Mouse (Mus musculus): ENCODE results near the gene Ripk4.

DNA sequence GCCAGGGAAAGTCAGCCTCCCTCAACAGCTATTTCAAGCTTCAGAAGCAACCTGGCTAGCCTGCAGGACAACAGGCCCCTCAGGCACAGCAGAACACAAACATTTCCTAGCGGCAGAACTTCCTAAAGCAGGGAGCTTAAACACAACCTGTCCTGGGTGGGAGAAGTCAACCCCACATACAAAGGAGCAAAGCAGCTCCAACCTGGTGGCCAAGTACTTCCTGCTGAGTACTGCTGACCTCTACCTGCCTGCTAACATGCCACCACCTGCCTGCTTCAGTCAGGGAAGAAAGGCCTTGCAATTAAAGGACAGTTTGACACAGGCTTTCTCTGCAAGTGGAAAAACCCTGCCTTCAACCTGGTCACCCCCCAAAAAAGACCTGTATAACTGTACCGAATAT, 1.8 kb downstream of the Ripk4 start:
- TF ChIP-seq CTCF (IDR thresholded peaks at IDR 0.05; ENCODE audit: low read depth, low read length) (no peak), GATA1 (IDR thresholded peaks at IDR 0.05; ENCODE audit: borderline replicate concordance, low read length) (no peak), POLR2AphosphoS5 (IDR thresholded peaks at IDR 0.05; ENCODE audit: insufficient replicate concordance, low read depth, low read length) (no peak), TAL1 (conservative IDR thresholded peaks at IDR 0.05; ENCODE audit: low read depth, low read length) (no peak), GATA2 (IDR thresholded peaks at IDR 0.05; ENCODE audit: borderline replicate concordance, low read depth, low read length) (no peak)
